Mouse (Mus musculus) splenic B cell, adult 2 months (primary cell): Measurements from ENCODE around the gene Mylk.
"Not testable (repeated sequence)": the region's sequence is repeated elsewhere in the genome, so short reads cannot be mapped to it uniquely, and the experiment has no call there.

Experiments
- DNase-seq: peaks from one replicate; pipeline ENCODE4 v3.0.0-alpha.2; 2011; ENCODE audit warnings: low read depth, low spot score
- H3K27me3 ChIP-seq: 2 replicates; pipeline ENCODE4 v1.6.1; 2012; ENCODE audit warnings: mild to moderate bottlenecking, low read length, moderate library complexity, mixed read lengths; ENCODE audit not compliant: control insufficient read depth, poor library complexity, insufficient read depth, severe bottlenecking
- H3K36me3 ChIP-seq: 2 replicates; pipeline ENCODE4 v1.6.1; 2012; ENCODE audit warnings: mild to moderate bottlenecking, low read length, moderate library complexity, mixed read lengths; ENCODE audit not compliant: control insufficient read depth, poor library complexity, insufficient read depth, severe bottlenecking

Gene Mylk

DNA sequence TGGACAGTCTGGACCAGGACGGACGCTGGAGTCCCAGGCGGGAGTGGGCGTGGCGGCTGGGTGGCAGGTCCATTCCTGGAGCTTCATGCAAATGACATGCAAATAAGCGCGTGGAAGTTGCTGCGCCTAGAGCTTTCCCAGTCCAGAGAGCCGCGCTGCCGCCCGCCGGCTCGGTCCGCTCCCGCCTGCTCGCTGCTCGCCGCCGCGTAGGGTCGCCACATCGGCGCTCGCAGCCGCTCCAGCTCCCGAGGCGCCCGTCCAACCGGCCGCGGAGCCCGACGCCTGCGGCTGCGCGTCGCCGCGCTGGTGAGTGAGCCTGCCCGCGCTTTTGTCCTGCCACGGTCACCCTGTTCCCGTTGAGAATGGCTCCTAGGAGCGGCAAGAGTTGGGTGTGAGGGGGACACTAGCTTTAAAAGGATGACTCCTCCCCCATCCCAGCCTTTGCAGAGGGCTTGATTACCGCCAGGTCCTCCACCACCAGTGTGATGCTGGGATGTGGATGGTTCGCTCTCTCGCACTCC is at the start of gene Mylk:
TSS of gene Mylk (plus strand) at position 146 of the 521 bp plus-strand sequence.
- Histone ChIP-seq H3K27me3 (peaks cover 2% of the 10 kb centered on the region; the same call in 1 of the 2 replicates), H3K36me3 (no peaks in the 10 kb centered on the region)
- no peak for DNase-seq

- H3K36me3 ChIP-seq, H3K27me3 ChIP-seq, DNase-seq: not testable (repeated sequence)
These were observed 46.3 kb upstream of the Mylk start for GRCm38 (mm10) chr16:34698721-34699120.

GRCm38 (mm10) chr16:34700165-34700827 is 44.7 kb upstream of the Mylk start:
- no peaks in the 10 kb centered on the region for H3K27me3 ChIP-seq
- no peaks in the 10 kb centered on the region for H3K36me3 ChIP-seq

GRCm38 (mm10) chr16:34700828-34701216 is 44.2 kb upstream of the Mylk start:
- DNase-seq = no peak
- H3K36me3 ChIP-seq = no peaks in the 10 kb centered on the region
- H3K27me3 ChIP-seq = no peaks in the 10 kb centered on the region

More at GRCm38 (mm10) chr16:34700165-34700827, 44.7 kb upstream of the Mylk start:
- DNase-seq = peak; percentile 77

- Histone ChIP-seq H3K36me3 (no peaks in the 10 kb centered on the region; the same call in 1 of the 2 replicates), H3K27me3 (no peaks in the 10 kb centered on the region)
- no peak for DNase-seq
These were observed 39.0 kb upstream of the Mylk start for GRCm38 (mm10) chr16:34706019-34706418.

GRCm38 (mm10) chr16:34706487-34706946 is 38.5 kb upstream of the Mylk start:
- Histone ChIP-seq H3K27me3 (no peaks in the 10 kb centered on the region), H3K36me3 (no peaks in the 10 kb centered on the region; the same call in 1 of the 2 replicates)
- no peak for DNase-seq

DNA sequence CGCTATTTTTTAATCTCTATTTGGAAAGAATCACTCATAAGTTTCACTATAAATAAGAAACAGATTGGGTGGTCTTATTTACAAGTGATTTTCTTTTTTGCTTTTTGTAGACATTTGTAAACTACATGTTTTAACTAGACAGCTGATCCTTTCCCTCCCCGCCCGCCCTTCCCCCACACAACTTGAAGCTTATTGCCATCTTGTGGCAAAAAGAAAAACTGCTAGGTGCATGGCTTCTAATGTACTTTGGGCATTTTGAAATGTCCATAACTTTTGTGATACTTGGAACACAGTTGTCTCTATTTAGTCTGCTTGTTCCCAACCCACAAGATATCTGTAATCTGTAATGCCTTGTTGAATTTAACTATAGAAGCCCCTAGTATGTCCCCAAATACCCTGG is 33.5 kb upstream of the Mylk start:
- H3K36me3 ChIP-seq = no peaks in the 10 kb centered on the region; the same call in 1 of the 2 replicates
- no peaks in the 10 kb centered on the region for H3K27me3 ChIP-seq
- peak; percentile 25 for DNase-seq

DNA sequence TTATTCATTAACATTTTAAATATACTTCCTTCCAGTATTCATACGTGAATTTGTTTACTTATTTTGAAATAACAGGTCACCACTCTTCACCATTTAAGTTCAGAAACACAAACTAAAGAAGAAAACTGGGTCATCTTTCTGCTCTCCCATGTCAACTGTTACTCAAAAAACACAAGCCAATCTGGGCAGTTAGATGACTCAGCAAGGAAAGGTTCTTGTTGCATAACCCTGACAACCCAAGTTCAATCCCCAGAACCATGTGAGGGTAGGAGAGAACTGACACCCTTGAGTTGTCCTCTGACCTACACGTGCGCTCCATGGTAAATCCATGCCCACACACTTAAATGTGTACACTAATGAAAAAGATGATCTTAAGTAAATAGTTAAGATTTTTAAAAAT is 19.9 kb upstream of the Mylk start:
- Histone ChIP-seq H3K36me3 (0 out of 2 replicates have a peak, but pooled peaks cover 2% of the 10 kb centered on the region), H3K27me3 (no peaks in the 10 kb centered on the region; the same call in 1 of the 2 replicates)
- DNase-seq = no peak

GRCm38 (mm10) chr16:34728610-34729009 is 16.4 kb upstream of the Mylk start:
- H3K36me3 ChIP-seq, DNase-seq, H3K27me3 ChIP-seq: not testable (repeated sequence)

DNA sequence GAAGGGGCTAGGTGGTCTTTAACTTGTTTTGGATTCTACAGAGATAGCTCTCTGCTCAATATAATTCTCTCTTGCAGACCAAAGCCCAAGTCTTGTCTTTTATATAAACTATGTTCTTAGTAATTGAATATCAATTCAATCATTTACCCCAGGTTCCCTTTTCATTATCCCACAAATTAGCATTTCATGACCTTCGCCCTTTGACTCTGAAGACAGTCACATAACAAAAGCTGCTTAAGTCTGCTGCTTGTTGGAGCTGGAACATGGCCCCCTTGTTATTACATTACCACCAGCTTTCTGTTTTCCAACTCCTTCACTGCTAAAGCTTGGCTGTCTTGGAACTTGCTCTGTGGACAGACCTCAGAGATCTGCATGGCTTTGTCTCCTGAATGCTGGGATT is 15.6 kb upstream of the Mylk start:
- DNase-seq = no peak
- Histone ChIP-seq H3K36me3 (0 out of 2 replicates have a peak, but pooled peaks cover 2% of the 10 kb centered on the region), H3K27me3 (no peaks in the 10 kb centered on the region)

GRCm38 (mm10) chr16:34738656-34739233 is 6.3 kb upstream of the Mylk start:
- H3K27me3 ChIP-seq = no peaks in the 10 kb centered on the region
- DNase-seq = no peak

DNA sequence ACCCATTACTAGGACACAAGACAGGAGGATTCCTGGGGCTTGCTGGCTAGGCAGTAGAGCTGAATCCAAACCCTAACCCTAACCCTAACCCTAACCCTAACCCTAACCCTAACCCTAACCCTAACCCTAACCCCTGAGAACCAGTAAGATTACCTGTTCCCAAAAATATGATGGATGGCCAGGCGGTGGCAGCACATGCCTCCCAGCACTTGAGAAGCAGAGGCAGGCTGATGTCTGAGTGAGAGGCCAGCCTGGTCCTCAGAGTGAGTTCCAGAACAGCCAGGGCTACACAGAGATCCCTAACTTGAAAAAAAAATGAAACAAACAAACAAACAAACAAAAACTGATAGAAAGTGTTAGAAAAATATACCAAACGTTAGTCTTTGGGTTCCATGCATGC is 2.1 kb upstream of the Mylk start:
- Histone ChIP-seq H3K27me3 (peaks cover 2% of the 10 kb centered on the region; the same call in 1 of the 2 replicates), H3K36me3 (no peaks in the 10 kb centered on the region)
- DNase-seq = no peak

More at GRCm38 (mm10) chr16:34738656-34739233, 6.3 kb upstream of the Mylk start:
- H3K36me3 ChIP-seq = no peaks in the 10 kb centered on the region

GRCm38 (mm10) chr16:34748081-34748720 is 3.2 kb downstream of the Mylk start:
- no peaks in the 10 kb centered on the region for H3K36me3 ChIP-seq
- no peak for DNase-seq
- H3K27me3 ChIP-seq = peaks cover 2% of the 10 kb centered on the region; the same call in 1 of the 2 replicates

- H3K36me3 ChIP-seq = no peaks in the 10 kb centered on the region
- DNase-seq = no peak
- H3K27me3 ChIP-seq = peaks cover 2% of the 10 kb centered on the region; the same call in 1 of the 2 replicates
These were observed 4.5 kb downstream of the Mylk start for GRCm38 (mm10) chr16:34749536-34749935.

DNA sequence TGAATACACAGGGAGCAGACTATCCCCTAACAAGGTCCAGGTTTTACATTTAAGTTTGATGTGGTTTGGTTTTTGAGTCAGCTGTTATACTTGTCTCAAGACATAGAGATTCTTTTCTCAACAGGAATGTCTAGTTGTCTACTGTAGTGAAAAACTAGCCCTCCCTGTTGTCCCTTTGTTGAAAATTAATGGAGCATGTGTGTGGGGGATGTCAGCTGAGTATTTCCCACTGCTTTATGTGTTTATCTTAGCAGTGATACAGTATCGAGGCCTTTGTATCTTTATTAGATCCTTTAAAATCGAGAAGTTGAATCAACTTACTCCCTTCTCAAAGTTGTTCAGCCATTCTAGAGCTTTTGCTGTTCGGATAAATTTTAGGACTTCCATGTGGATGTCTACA is 7.0 kb downstream of the Mylk start:
- no peaks in the 10 kb centered on the region for H3K36me3 ChIP-seq
- no peaks in the 10 kb centered on the region for H3K27me3 ChIP-seq
- DNase-seq = no peak
